Mouse (Mus musculus) MEL (cell line): ENCODE data around the gene Shmt2. TPM values are rescaled to one million over a fixed set of nuclear protein-coding genes. Genes with fewer than 3 reads are reported as not detected.

Experiments used
- DNase-seq: peaks from one replicate; pipeline ENCODE4 v3.0.0; 2011; ENCODE audit warnings: low read depth, low spot score
- H3K27ac ChIP-seq: 2 replicates; pipeline ENCODE4 v1.5.1; 2012; ENCODE audit warnings: low read depth, mild to moderate bottlenecking, control low read depth, low read length, moderate library complexity; ENCODE audit not compliant: control insufficient read depth
- H3K27me3 ChIP-seq, 2 experiments: fragments of 150-350 bp in 1 of 2; sonication (generic) in 1 of 2; 2 replicates each; pipeline ENCODE4 v1.6.1; 2012; ENCODE audit warnings: low read length in 2 of 2, mild to moderate bottlenecking in 2 of 2, improper control_type of control experiment in 1 of 2, moderate library complexity in 1 of 2; ENCODE audit not compliant: insufficient read depth in 2 of 2, control insufficient read depth in 1 of 2
- H3K36me3 ChIP-seq, 2 experiments: 2 replicates each; pipeline ENCODE4 v1.6.1; 2012 to 2014; ENCODE audit warnings: low read length in 2 of 2, improper control_type of control experiment in 1 of 2, inconsistent platforms in 1 of 2, mild to moderate bottlenecking in 1 of 2; ENCODE audit not compliant: insufficient read depth in 2 of 2, control insufficient read depth in 1 of 2
- H3K4me1 ChIP-seq, 2 experiments: fragments of 150-350 bp in 1 of 2; sonication (generic) in 1 of 2; 2 replicates each; pipeline ENCODE4 v1.6.1; 2012; ENCODE audit warnings: low read length in 2 of 2, improper control_type of control experiment in 1 of 2, mild to moderate bottlenecking in 1 of 2; ENCODE audit not compliant: insufficient read depth in 2 of 2, control insufficient read depth in 1 of 2
- H3K4me3 ChIP-seq, 2 experiments: fragments of 150-350 bp in 1 of 2; sonication (generic) in 1 of 2; 2 replicates each; pipeline ENCODE4 v1.5.1; 2012; ENCODE audit warnings: low read depth in 2 of 2, low read length in 2 of 2, mild to moderate bottlenecking in 2 of 2, moderate library complexity in 2 of 2, control low read depth in 1 of 2, improper control_type of control experiment in 1 of 2; ENCODE audit not compliant: control insufficient read depth in 1 of 2, insufficient read depth in 1 of 2
- H3K79me2 ChIP-seq: 2 replicates; pipeline ENCODE4 v1.6.1; 2012; ENCODE audit warnings: mild to moderate bottlenecking, low read length, moderate library complexity; ENCODE audit not compliant: control insufficient read depth, poor library complexity, insufficient read depth
- H3K9ac ChIP-seq: 2 replicates; pipeline ENCODE4 v1.6.1; 2012; ENCODE audit warnings: low read depth, mild to moderate bottlenecking, control low read depth, low read length, moderate library complexity; ENCODE audit not compliant: control insufficient read depth, poor library complexity, severe bottlenecking
- H3K9me3 ChIP-seq: fragments of 150-350 bp; sonication (generic); replicated peaks from 2 replicates; pipeline ENCODE4 v1.6.1; 2012; ENCODE audit warnings: mild to moderate bottlenecking, low read length, improper control_type of control experiment, moderate library complexity; ENCODE audit not compliant: insufficient read depth
- BHLHE40 ChIP-seq: IDR thresholded peaks from 2 replicates; pipeline ENCODE4 v1.6.1; 2012; ENCODE audit warnings: low read depth, mild to moderate bottlenecking, inconsistent platforms, low read length, improper control_type of control experiment, borderline replicate concordance
- CHD1 ChIP-seq: IDR thresholded peaks from 2 replicates; pipeline ENCODE4 v1.6.1; 2012; ENCODE audit warnings: low read depth, mild to moderate bottlenecking, inconsistent platforms, low read length, improper control_type of control experiment
- CHD2 ChIP-seq: IDR thresholded peaks from 2 replicates; pipeline ENCODE4 v1.6.1; 2011; ENCODE audit warnings: low read length, improper control_type of control experiment
- EP300 ChIP-seq, 2 experiments: IDR thresholded peaks; 2 replicates each; pipeline ENCODE4 v1.6.1; 2011; ENCODE audit warnings: improper control_type of control experiment in 2 of 2, low read length in 2 of 2, low read depth in 1 of 2, mild to moderate bottlenecking in 1 of 2
- GABPA ChIP-seq: IDR thresholded peaks from 2 replicates; pipeline ENCODE4 v1.6.1; 2012; ENCODE audit warnings: low read depth, mild to moderate bottlenecking, inconsistent platforms, low read length, improper control_type of control experiment, moderate library complexity
- GATA1 ChIP-seq: IDR thresholded peaks from 2 replicates; pipeline ENCODE4 v1.6.1; 2011; ENCODE audit warnings: low read depth, low read length, improper control_type of control experiment
- JUND ChIP-seq: IDR thresholded peaks from 2 replicates; pipeline ENCODE4 v1.6.1; 2011; ENCODE audit warnings: low read depth, mild to moderate bottlenecking, improper control_type of control experiment, low read length
- KAT2A ChIP-seq: conservative IDR thresholded peaks from 2 replicates; pipeline ENCODE4 v1.6.1; 2012; ENCODE audit warnings: low read depth, low read length, improper control_type of control experiment, inconsistent platforms
- MAFK ChIP-seq: IDR thresholded peaks from 2 replicates; pipeline ENCODE4 v1.6.1; 2011; ENCODE audit warnings: low read depth, mild to moderate bottlenecking, low read length, improper control_type of control experiment, borderline replicate concordance
- MXI1 ChIP-seq: IDR thresholded peaks from 2 replicates; pipeline ENCODE4 v1.6.1; 2011; ENCODE audit warnings: mild to moderate bottlenecking, low read depth, low read length, improper control_type of control experiment
- MYB ChIP-seq: IDR thresholded peaks from 2 replicates; pipeline ENCODE4 v1.6.1; 2011; ENCODE audit warnings: mild to moderate bottlenecking, low read depth, low read length, improper control_type of control experiment
- MYC ChIP-seq: IDR thresholded peaks from 2 replicates; pipeline ENCODE4 v1.6.1; 2011; ENCODE audit warnings: low read depth, mild to moderate bottlenecking, low read length, improper control_type of control experiment, moderate library complexity
- NRF1 ChIP-seq: IDR thresholded peaks from 2 replicates; pipeline ENCODE4 v1.6.1; 2014; ENCODE audit warnings: low read depth, mild to moderate bottlenecking, inconsistent platforms, low read length, improper control_type of control experiment, moderate library complexity; ENCODE audit not compliant: poor library complexity, insufficient read depth, severe bottlenecking
- POLR2AphosphoS5 ChIP-seq: IDR thresholded peaks from 2 replicates; pipeline ENCODE4 v1.6.1; 2012; ENCODE audit warnings: low read depth, borderline replicate concordance, mild to moderate bottlenecking, inconsistent platforms, low read length, moderate library complexity, mixed read lengths
- RAD21 ChIP-seq: IDR thresholded peaks from 2 replicates; pipeline ENCODE4 v1.6.1; 2011; ENCODE audit warnings: mild to moderate bottlenecking, low read depth, low read length, improper control_type of control experiment
- RCOR1 ChIP-seq: IDR thresholded peaks from 2 replicates; pipeline ENCODE4 v1.6.1; 2012; ENCODE audit warnings: low read depth, mild to moderate bottlenecking, inconsistent platforms, low read length, improper control_type of control experiment
- TBP ChIP-seq: IDR thresholded peaks from 2 replicates; pipeline ENCODE4 v1.8.0; 2011; ENCODE audit warnings: low read depth, low read length, improper control_type of control experiment
- TCF12 ChIP-seq: IDR thresholded peaks from 2 replicates; pipeline ENCODE4 v1.6.1; 2014; ENCODE audit warnings: low read depth, mild to moderate bottlenecking, inconsistent platforms, low read length, improper control_type of control experiment, moderate library complexity
- UBTF ChIP-seq: IDR thresholded peaks from 2 replicates; pipeline ENCODE4 v1.6.1; 2012; ENCODE audit warnings: low read depth, mild to moderate bottlenecking, inconsistent platforms, low read length, improper control_type of control experiment, moderate library complexity, borderline replicate concordance; ENCODE audit not compliant: insufficient read depth
- USF2 ChIP-seq, 2 experiments: IDR thresholded peaks; 2 replicates each; pipeline ENCODE4 v1.6.1; 2011 to 2012; ENCODE audit warnings: improper control_type of control experiment in 2 of 2, low read length in 2 of 2, borderline replicate concordance in 1 of 2, inconsistent platforms in 1 of 2, low read depth in 1 of 2, mild to moderate bottlenecking in 1 of 2; ENCODE audit not compliant: insufficient read depth in 1 of 2
- ZMIZ1 ChIP-seq: IDR thresholded peaks from 2 replicates; pipeline ENCODE4 v1.6.1; 2012; ENCODE audit warnings: low read depth, mild to moderate bottlenecking, inconsistent platforms, low read length, improper control_type of control experiment, moderate library complexity
- ZNF384 ChIP-seq: IDR thresholded peaks from 2 replicates; pipeline ENCODE4 v1.6.1; 2012; ENCODE audit warnings: low read depth, mild to moderate bottlenecking, inconsistent platforms, low read length, improper control_type of control experiment
- polyA plus RNA-seq, 2 experiments: library from polyadenylated mRNA; stranded (reverse) in 1 of 2; unstranded in 1 of 2; fragments of >175 nt in 1 of 2; fragments of >200 nt in 1 of 2; gene quantifications; 2 replicates each; pipeline versions ENCODE4 v1.2.1 to v1.2.4; 2012; ENCODE audit warnings: low replicate concordance in 2 of 2, low read depth in 1 of 2; ENCODE audit not compliant: insufficient read length in 2 of 2, insufficient read depth in 1 of 2, missing spikeins in 1 of 2
- total RNA-seq: library from RNA; depleted of rRNA; stranded (reverse); fragments of 300-350 nt; gene quantifications from 2 replicates; pipeline ENCODE4 v1.2.3, GENCODE M21; 2012

Shmt2 gene
- total and polyA plus RNA-seq, 3 experiments: 242 to 582 (median 263) TPM

DNA sequence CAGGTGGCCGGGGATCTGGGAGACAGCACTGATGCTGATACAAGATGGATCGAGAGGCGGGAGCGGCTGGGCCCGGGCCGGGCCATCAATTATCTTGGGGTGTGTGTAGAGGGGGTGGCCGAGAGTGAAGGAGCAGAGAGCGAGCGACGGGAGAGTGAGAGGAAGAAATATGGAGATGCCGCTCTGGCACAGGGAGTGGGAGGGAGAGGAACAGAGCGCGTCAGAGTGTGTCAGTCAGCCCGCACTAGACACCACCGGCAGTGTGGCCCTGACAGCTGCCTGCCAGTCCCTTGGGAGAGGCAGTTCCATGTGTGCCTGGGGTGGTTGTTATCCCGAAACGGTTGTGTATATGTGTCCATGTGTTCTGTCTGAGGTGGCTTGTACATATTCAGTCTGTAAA is 5.2 kb upstream of the Shmt2 start:
- H3K79me2 ChIP-seq: no peaks in the 10 kb centered on the region
- no peak for DNase-seq
- H3K4me1 ChIP-seq: peaks cover 2 to 7% of the 10 kb centered on the region in 2 experiments; a peak in 3 of 4 replicates
- peaks cover 0 to 8% of the 10 kb centered on the region in 2 experiments; a peak in 2 of 4 replicates for H3K36me3 ChIP-seq
- no peak overlapping the region for H3K27ac ChIP-seq
- H3K9ac ChIP-seq: no peak overlapping the region
- no peak overlapping the region for H3K4me3 ChIP-seq
- TF ChIP-seq KAT2A: no peak
- no peak for TF ChIP-seq GABPA
- TF ChIP-seq USF2 (IDR thresholded peaks at IDR 0.05; ENCODE audit: borderline replicate concordance in 1 of 2, insufficient read depth in 1 of 2, low read depth in 1 of 2, low read length in 2 of 2): no peak
- TF ChIP-seq CHD2: no peak
- no peak for TF ChIP-seq RCOR1
- no peak for TF ChIP-seq EP300 (IDR thresholded peaks at IDR 0.05; ENCODE audit: low read depth in 1 of 2, low read length in 2 of 2)
- TF ChIP-seq RAD21: no peak
- TF ChIP-seq MXI1: no peak
- TF ChIP-seq GATA1: no peak
- TF ChIP-seq BHLHE40: no peak
- no peak for TF ChIP-seq MAFK
- no peak for TF ChIP-seq ZMIZ1
- no peak for TF ChIP-seq JUND
- no peak for TF ChIP-seq ZNF384
- TF ChIP-seq NRF1: no peak
- peaks cover 3% of the 10 kb centered on the region in 2 experiments; a peak in 2 of 4 replicates for H3K27me3 ChIP-seq
- H3K9me3 ChIP-seq: no peaks in the 10 kb centered on the region

- peaks cover 5% of the 10 kb centered on the region for H3K79me2 ChIP-seq
- no peak overlapping the region for H3K9ac ChIP-seq
- no peaks in the 10 kb centered on the region for H3K27me3 ChIP-seq
- no peak overlapping the region for H3K27ac ChIP-seq
- H3K4me3 ChIP-seq: no peak overlapping the region
- H3K9me3 ChIP-seq: no peaks in the 10 kb centered on the region
- H3K4me1 ChIP-seq: peaks cover 2 to 7% of the 10 kb centered on the region in 2 experiments; a peak in 3 of 4 replicates
- no peak for DNase-seq
- H3K36me3 ChIP-seq: peaks cover 0 to 8% of the 10 kb centered on the region in 2 experiments; a peak in 2 of 4 replicates
- TF ChIP-seq MYB (no peak), CHD1 (no peak), TCF12 (no peak), POLR2AphosphoS5 (no peak), NRF1 (no peak), MYC (no peak), USF2 (IDR thresholded peaks at IDR 0.05; ENCODE audit: borderline replicate concordance in 1 of 2, insufficient read depth in 1 of 2, low read depth in 1 of 2, low read length in 2 of 2) (no peak), TBP (no peak), UBTF (no peak), JUND (no peak)
These were observed 4.4 kb upstream of the Shmt2 start for GRCm38 (mm10) chr10:127526681-127527080.
